Mouse (Mus musculus): ENCODE measurements at regions not wholly inside any gene's neighbourhood (a gene's known extent, or its start where the extent isn't known, plus 50 kb on each side); places are given as distances from the start of the nearest gene placed in this dataset.
A peak's percentile ranks its signal among the peaks of the same experiment; 100 is the strongest.

GRCm38 (mm10) chr11:25142833-25143232 lies 1065.0 kb downstream of the Bcl11a start:
- TF ChIP-seq POLR2A (IDR thresholded peaks at IDR 0.05; ENCODE audit: extremely low read depth, insufficient read depth, low read length) = no peak
- TF ChIP-seq CTCF (IDR thresholded peaks at IDR 0.05; ENCODE audit: extremely low read depth, insufficient read depth, low read length) = no peak
- Histone ChIP-seq H3K27ac (ENCODE audit: insufficient read depth, low read length) (no peak overlapping the region), H3K4me3 (ENCODE audit: insufficient read depth, low read length) (no peak overlapping the region), H3K4me1 (ENCODE audit: control insufficient read depth, insufficient read depth, low read length) (no peaks in the 10 kb centered on the region; the same call in 1 of the 2 replicates)

- no peaks in the 10 kb centered on the region; the same call in 1 of the 2 replicates for H3K4me1 ChIP-seq (ENCODE audit: control insufficient read depth, insufficient read depth, low read length)
- H3K27ac ChIP-seq (ENCODE audit: insufficient read depth, low read length) = no peak overlapping the region
- H3K4me3 ChIP-seq (ENCODE audit: insufficient read depth, low read length) = no peak overlapping the region
- TF ChIP-seq POLR2A (IDR thresholded peaks at IDR 0.05; ENCODE audit: extremely low read depth, insufficient read depth, low read length) (no peak), CTCF (IDR thresholded peaks at IDR 0.05; ENCODE audit: extremely low read depth, insufficient read depth, low read length) (no peak)
Observed at GRCm38 (mm10) chr11:25147287-25147686, 1063.3 kb downstream of the 5730522E02Rik start.

GRCm38 (mm10) chr11:25156705-25157104 lies 1053.9 kb downstream of the 5730522E02Rik start:
- H3K27ac ChIP-seq (ENCODE audit: insufficient read depth, low read length) = no peak overlapping the region
- no peak overlapping the region for H3K4me3 ChIP-seq (ENCODE audit: insufficient read depth, low read length)
- TF ChIP-seq POLR2A (IDR thresholded peaks at IDR 0.05; ENCODE audit: extremely low read depth, insufficient read depth, low read length) (no peak), CTCF (IDR thresholded peaks at IDR 0.05; ENCODE audit: extremely low read depth, insufficient read depth, low read length) (no peak)
- no peaks in the 10 kb centered on the region for H3K4me1 ChIP-seq (ENCODE audit: control insufficient read depth, insufficient read depth, low read length)

GRCm38 (mm10) chr11:25157135-25157860 lies 1053.3 kb downstream of the 5730522E02Rik start:
- Histone ChIP-seq H3K27ac (ENCODE audit: insufficient read depth, low read length) (no peak overlapping the region), H3K4me1 (ENCODE audit: control insufficient read depth, insufficient read depth, low read length) (no peaks in the 10 kb centered on the region), H3K4me3 (ENCODE audit: insufficient read depth, low read length) (0 out of 2 replicates have a peak overlapping the region, but pooled peaks have one; percentile 0)
- no peak for TF ChIP-seq CTCF (IDR thresholded peaks at IDR 0.05; ENCODE audit: extremely low read depth, insufficient read depth, low read length)
- no peak for TF ChIP-seq POLR2A (IDR thresholded peaks at IDR 0.05; ENCODE audit: extremely low read depth, insufficient read depth, low read length)

GRCm38 (mm10) chr11:25157861-25158245 lies 1052.7 kb downstream of the 5730522E02Rik start:
- no peak for TF ChIP-seq CTCF (IDR thresholded peaks at IDR 0.05; ENCODE audit: extremely low read depth, insufficient read depth, low read length)
- TF ChIP-seq POLR2A (IDR thresholded peaks at IDR 0.05; ENCODE audit: extremely low read depth, insufficient read depth, low read length) = no peak
- no peak overlapping the region for H3K27ac ChIP-seq (ENCODE audit: insufficient read depth, low read length)

GRCm38 (mm10) chr11:25158884-25159283 lies 1051.7 kb downstream of the 5730522E02Rik start:
- Histone ChIP-seq H3K27ac (ENCODE audit: insufficient read depth, low read length) (no peak overlapping the region), H3K4me3 (ENCODE audit: insufficient read depth, low read length) (no peak overlapping the region), H3K4me1 (ENCODE audit: control insufficient read depth, insufficient read depth, low read length) (no peaks in the 10 kb centered on the region)
- TF ChIP-seq POLR2A (IDR thresholded peaks at IDR 0.05; ENCODE audit: extremely low read depth, insufficient read depth, low read length) (no peak), CTCF (IDR thresholded peaks at IDR 0.05; ENCODE audit: extremely low read depth, insufficient read depth, low read length) (no peak)

More at GRCm38 (mm10) chr11:25157861-25158245, 1052.7 kb downstream of the 5730522E02Rik start:
- H3K4me3 ChIP-seq (ENCODE audit: insufficient read depth, low read length) = no peak overlapping the region
- no peaks in the 10 kb centered on the region for H3K4me1 ChIP-seq (ENCODE audit: control insufficient read depth, insufficient read depth, low read length)

GRCm38 (mm10) chr11:25167939-25168338 lies 1042.6 kb downstream of the 5730522E02Rik start:
- Histone ChIP-seq H3K27ac (ENCODE audit: insufficient read depth, low read length) (no peak overlapping the region), H3K4me1 (ENCODE audit: control insufficient read depth, insufficient read depth, low read length) (no peaks in the 10 kb centered on the region), H3K4me3 (ENCODE audit: insufficient read depth, low read length) (no peak overlapping the region)
- no peak for TF ChIP-seq POLR2A (IDR thresholded peaks at IDR 0.05; ENCODE audit: extremely low read depth, insufficient read depth, low read length)
- TF ChIP-seq CTCF (IDR thresholded peaks at IDR 0.05; ENCODE audit: extremely low read depth, insufficient read depth, low read length) = no peak

- Histone ChIP-seq H3K4me3 (ENCODE audit: insufficient read depth, low read length) (no peak overlapping the region), H3K27ac (ENCODE audit: insufficient read depth, low read length) (no peak overlapping the region), H3K4me1 (ENCODE audit: control insufficient read depth, insufficient read depth, low read length) (no peaks in the 10 kb centered on the region)
- TF ChIP-seq CTCF (IDR thresholded peaks at IDR 0.05; ENCODE audit: extremely low read depth, insufficient read depth, low read length) (no peak), POLR2A (IDR thresholded peaks at IDR 0.05; ENCODE audit: extremely low read depth, insufficient read depth, low read length) (no peak)
Observed at GRCm38 (mm10) chr11:25171048-25171447, 1039.5 kb downstream of the 5730522E02Rik start.

Measured in cortical plate, adult 2 months (tissue).